Mouse (Mus musculus): Measurements from ENCODE around the gene Olfr826. TPM values are rescaled to one million over a fixed set of nuclear protein-coding genes. Genes with fewer than 3 reads are reported as not detected.

The Olfr826 gene
- polyA plus RNA-seq, 1 experiment from 2014 or later: not detected

Other genes starting within 250 kb of the Olfr826 start
- not detected in 2 replicates for gene Olfr818, start 235.1 kb downstream of the Olfr826 start, polyA plus RNA-seq (2016; fragmentation: Nextera tagmentation; extraction: Ambion mirVana)
- gene Olfr819, start 216.9 kb downstream of the Olfr826 start, polyA plus RNA-seq (2016; fragmentation: Nextera tagmentation; extraction: Ambion mirVana): not detected in 2 replicates
- gene Olfr247, start 208.0 kb downstream of the Olfr826 start, polyA plus RNA-seq (2016; fragmentation: Nextera tagmentation; extraction: Ambion mirVana): not detected in 2 replicates
- gene Gm10310, start 199.1 kb downstream of the Olfr826 start, polyA plus RNA-seq (2016; fragmentation: Nextera tagmentation; extraction: Ambion mirVana): not detected in 2 replicates
- gene Olfr820, start 171.6 kb downstream of the Olfr826 start, polyA plus RNA-seq (2016; fragmentation: Nextera tagmentation; extraction: Ambion mirVana): not detected in 2 replicates
- not detected in 2 replicates for gene Olfr821, start 153.8 kb downstream of the Olfr826 start, polyA plus RNA-seq (2016; fragmentation: Nextera tagmentation; extraction: Ambion mirVana)
- not detected in 2 replicates for gene Olfr822, start 113.0 kb downstream of the Olfr826 start, polyA plus RNA-seq (2016; fragmentation: Nextera tagmentation; extraction: Ambion mirVana)
- gene Olfr823, start 68.8 kb downstream of the Olfr826 start, polyA plus RNA-seq (2016; fragmentation: Nextera tagmentation; extraction: Ambion mirVana): not detected in 2 replicates
- not detected in 2 replicates for gene Olfr824, start 54.2 kb downstream of the Olfr826 start, polyA plus RNA-seq (2016; fragmentation: Nextera tagmentation; extraction: Ambion mirVana)
- gene Olfr825, start 17.4 kb downstream of the Olfr826 start, polyA plus RNA-seq (2016; fragmentation: Nextera tagmentation; extraction: Ambion mirVana): not detected in 2 replicates
- gene Olfr827, start 30.2 kb upstream of the Olfr826 start, polyA plus RNA-seq (2016; fragmentation: Nextera tagmentation; extraction: Ambion mirVana): not detected in 2 replicates
- 0.06 TPM in 1 of 2 replicates, not detected in the other for gene Neurod4, start 96.1 kb upstream of the Olfr826 start, polyA plus RNA-seq (2016; fragmentation: Nextera tagmentation; extraction: Ambion mirVana)
- 0.13 and 0.20 TPM in 2 replicates for gene Tespa1, start 138.7 kb upstream of the Olfr826 start, polyA plus RNA-seq (2016; fragmentation: Nextera tagmentation; extraction: Ambion mirVana)
- gene Vmn2r84, start 210.1 kb upstream of the Olfr826 start, polyA plus RNA-seq (2016; fragmentation: Nextera tagmentation; extraction: Ambion mirVana): not detected in 2 replicates
- not detected in 2 replicates for gene Vmn2r85, start 245.5 kb upstream of the Olfr826 start, polyA plus RNA-seq (2016; fragmentation: Nextera tagmentation; extraction: Ambion mirVana)